Mouse (Mus musculus) olfactory bulb, adult 2 months (tissue): ENCODE measurements around the gene Ifih1.

Experiments
- CTCF ChIP-seq: fragments of 200-500 bp; IDR thresholded peaks from 2 replicates; pipeline ENCODE4 v1.5.1; 2012; ENCODE audit warnings: low read depth, mild to moderate bottlenecking, low read length, moderate library complexity; ENCODE audit not compliant: insufficient read depth
- POLR2A ChIP-seq: fragments of 200-500 bp; IDR thresholded peaks from 2 replicates; pipeline ENCODE4 v1.6.1; 2012; ENCODE audit warnings: mild to moderate bottlenecking, low read depth, low read length, moderate library complexity; ENCODE audit not compliant: insufficient read depth

- TF ChIP-seq POLR2A: no peak
- no peak for TF ChIP-seq CTCF
Measured at GRCm38 (mm10) chr2:62589333-62589732, 56.7 kb downstream of the Ifih1 start.
